Mouse (Mus musculus) embryo, embryonic 11 days (tissue): Measurements from ENCODE around the gene Dusp27.
A peak's percentile ranks its signal among the peaks of the same experiment; 100 is the strongest.
"Not testable (repeated sequence)": the region's sequence is repeated elsewhere in the genome, so short reads cannot be mapped to it uniquely, and the experiment has no call there.

Experiments
- DNase-seq: peaks from one replicate; pipeline ENCODE4 v3.0.0-alpha.2; 2015

The Dusp27 gene

DNA sequence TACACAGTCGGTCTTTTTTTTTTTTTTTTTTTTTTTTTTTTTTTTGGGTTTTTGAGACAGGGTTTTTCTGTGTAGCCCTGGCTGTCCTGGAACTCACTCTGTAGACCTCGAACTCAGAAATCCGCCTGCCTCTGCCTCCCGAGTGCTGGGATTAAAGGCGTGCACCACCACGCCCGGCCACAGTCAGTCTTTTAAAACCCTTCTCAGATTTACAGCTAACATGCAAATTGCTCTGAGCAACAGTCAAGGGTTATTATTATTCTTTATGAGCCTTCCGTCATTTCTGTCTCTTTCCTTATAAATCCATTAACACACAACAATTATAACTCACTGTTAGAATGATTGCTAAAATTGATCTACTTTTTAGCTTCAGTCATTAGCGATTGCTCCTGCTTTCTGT lies 14.1 kb upstream of the Dusp27 start:
- not testable (repeated sequence) for DNase-seq

DNA sequence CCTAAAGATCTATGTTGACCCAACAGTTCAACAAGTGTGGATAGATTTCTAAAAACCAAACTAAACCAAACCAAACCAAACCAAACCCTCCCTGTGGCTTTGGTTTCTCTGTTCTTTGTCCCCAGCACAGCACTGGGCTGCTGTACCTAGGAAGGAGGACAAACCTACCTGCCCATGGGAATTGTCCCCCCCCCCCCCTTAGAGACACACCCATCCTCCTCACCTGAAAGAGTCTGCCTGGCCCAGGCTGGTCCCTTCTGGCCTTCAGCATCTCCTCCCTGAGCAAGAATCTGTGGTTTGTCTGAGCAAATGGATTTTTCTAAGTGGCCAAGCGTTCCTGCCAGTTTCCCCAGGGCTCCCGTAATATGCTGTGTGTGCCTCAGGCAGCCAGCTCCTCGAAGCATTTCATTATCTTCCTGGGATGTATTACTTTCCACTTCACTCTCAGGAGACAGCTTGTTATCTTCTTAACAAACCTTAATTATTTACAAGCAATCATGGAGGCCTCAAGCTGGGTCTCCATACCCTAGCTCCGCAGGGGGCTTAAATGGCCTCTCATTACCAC lies 12.0 kb upstream of the Dusp27 start:
- no peak for DNase-seq

DNA sequence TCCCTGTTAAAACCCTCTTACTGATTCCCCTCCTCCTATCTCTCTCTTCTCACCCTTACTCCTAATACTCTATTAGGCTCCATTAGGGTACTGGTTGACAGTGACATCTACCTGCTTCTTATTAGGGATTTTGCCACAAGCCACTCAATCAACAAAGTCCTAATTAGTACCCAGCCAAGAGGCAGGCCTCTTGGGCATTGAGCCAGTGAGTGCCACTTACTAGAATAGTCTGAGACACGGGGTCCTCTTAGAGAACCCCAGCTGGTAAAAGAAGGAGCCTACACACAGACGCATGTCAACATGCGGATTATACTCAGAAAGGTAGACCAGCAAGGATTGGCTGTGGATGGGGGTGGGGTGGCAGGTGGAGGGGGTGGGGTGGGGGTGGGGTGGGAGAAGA lies 11.4 kb upstream of the Dusp27 start:
- no peak for DNase-seq

DNA sequence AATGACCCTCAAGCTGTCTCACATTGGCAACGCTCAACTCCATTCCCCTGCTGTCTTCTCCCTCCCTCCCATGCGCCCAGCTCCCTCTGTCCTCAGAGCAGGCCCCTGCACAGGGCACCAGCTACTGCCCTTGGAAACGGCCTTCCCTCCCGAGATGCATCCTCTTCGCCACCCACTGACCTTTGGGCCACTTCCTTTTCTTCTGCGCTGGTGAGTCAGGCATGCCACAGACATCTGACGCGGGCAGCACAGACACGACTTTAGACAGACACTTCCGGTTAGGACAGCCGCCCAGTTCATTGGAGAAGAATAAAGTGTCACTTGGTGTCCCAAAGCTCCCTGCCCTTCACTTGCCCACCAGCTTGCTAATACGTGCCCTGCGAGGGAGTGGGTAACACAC lies 10.4 kb upstream of the Dusp27 start:
- DNase-seq: no peak

DNA sequence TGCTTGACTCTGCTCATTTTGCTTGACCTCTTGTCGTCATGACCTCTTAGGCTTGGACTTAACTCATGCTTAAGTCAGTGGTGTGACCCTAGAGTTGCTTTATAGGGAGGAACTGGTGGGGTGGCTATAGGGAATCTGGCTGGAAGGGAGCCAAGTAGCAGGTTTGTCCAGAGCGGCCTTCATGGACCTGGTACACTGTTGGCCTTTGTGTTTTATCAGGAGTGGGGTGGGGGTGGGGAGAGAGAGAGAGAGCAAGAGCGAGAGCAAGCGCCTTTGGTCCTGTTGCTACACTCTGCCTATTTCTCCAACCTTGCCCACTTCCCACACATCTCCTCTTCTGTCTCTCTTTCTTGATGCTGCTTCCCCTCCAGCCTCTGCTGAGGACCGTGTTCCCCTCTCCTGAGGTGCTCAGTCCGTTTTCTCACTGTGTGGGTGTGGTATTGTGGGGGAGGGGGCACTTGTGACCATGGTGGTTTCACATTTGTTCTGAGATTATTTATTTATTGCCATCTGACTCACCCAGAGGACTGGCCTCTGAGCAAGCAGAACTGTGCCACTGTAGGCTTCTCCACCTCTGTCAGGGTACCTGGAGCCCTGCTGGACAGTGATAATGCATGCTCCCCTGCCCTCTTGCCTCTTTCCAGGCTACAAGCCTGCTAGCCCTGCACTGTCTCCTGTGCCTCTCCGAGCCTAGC lies 9.7 kb upstream of the Dusp27 start:
- DNase-seq: no peak

DNA sequence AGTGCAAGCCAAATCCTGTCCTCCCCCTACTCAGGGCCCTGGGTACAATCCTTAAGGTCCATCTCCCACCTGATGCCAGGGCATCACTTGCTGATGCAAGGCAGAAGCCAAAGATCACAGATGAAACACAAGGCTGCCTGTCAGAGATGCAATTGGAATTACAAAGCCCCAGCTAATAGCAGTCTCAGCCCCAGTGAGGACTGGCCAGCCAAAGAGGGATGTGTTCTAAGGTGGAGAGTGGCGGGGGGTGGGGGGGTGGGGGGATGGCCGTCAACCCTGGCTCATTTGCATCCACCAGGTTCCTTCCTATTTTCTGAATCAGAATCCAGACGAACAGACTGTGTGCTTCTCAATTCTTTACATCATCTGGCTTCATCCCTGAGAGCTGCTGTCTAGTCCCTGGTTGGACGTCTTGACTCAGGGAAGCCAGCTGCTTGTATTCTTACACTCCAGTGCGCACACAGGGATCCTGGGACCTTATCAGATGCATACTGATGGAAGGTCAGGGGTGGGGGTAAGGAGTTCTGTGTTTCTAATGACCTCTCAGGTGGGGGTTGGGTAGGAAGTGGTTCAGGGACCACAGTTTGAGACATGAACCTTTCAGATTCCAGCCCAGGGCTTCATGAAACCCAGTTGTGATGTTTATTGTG lies 7.5 kb upstream of the Dusp27 start:
- DNase-seq: no peak

DNA sequence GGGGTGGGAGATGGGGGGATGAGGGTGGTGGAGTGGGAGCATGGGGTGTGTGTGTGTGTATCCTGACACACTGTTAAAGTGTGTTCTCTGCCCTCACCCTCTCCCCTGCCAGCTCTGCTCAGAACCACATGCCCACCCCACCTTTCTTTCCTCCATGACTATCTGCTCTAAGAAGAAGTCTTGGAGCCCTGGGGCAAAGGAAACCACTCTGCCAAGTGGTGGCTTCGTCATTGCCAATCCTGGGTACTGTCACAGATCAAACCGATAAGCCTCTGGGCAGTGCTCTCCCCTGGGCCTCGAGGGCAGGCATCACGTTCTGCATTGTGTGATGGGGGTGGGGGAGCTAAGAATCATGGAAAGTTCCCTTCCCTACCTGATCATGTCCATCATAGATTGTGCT lies 4.6 kb upstream of the Dusp27 start:
- no peak for DNase-seq

DNA sequence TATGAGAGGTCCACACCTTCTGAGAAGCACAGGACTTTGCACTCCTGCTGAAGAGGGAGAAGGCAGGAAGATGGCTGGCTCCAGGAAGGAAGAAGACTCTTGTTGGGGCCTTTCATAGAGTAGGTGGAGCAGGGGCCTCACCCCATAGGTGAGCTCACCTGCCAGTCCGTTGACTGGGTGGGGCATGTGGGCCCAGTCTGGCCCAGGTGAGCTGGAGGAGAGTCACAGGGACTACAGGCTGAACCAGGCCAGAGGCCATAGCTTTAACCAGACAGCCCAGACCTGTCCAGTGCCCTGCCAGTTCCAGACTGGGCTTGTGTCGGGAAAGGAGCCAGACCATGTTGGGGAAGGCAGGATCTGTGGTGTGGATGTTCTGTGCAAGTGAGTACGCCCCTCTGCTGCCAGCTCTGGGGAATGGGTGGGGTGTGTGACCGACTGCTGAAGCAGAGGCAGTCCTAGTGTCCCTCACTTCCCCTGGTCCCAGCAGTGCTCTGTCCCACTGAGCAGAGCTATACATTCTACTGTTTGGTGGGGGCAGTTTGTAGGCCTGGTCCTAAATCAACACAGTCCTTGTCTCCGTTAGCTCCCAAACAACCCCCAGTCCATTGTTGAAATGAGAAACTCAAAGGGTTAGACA lies 2.6 kb upstream of the Dusp27 start, which contains the start of gene Gpa33:
Gene Gpa33 (plus strand): TSS at position 15 of the 637 bp plus-strand sequence.
- no peak for DNase-seq

DNA sequence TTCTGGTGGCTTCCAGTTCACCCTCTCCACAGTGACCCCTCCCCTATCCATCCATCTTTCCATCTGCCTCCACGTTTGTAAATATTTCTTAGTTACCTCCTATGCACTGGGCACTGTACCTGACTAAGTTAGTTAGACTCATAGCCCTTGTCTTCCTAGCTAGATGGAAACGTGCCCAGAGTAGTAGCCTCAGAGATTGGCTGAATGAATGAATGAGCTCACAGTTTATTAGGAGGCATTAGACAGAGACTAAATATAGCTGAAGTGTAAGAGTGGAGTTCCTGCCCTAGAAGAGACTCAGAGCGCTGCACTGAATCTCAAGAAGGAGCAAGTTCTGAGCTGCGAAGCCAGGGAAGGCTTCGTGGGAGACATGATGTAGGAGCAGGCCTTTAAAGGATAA lies 829 bp upstream of the Dusp27 start:
- DNase-seq: no peak

DNA sequence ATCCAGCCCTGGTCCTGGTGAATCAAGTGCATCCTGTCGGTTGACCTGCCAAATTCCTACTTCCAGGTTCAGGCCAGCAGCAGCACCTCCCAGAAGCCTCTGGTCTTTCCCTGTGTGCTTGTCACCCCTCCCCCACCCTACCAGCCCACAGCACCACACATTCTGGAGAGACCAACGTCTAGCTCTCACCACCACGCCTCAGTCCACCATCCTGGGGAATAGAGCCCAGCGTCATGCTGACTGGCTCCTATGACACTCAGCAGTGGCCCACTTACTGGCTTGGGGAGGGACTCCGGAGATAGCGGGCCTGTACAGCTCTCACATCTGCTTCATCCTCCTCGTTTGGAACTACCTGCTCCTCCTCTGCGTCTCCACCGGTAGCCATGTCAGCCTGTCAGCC lies 927 bp downstream of the Dusp27 start:
- DNase-seq: no peak

DNA sequence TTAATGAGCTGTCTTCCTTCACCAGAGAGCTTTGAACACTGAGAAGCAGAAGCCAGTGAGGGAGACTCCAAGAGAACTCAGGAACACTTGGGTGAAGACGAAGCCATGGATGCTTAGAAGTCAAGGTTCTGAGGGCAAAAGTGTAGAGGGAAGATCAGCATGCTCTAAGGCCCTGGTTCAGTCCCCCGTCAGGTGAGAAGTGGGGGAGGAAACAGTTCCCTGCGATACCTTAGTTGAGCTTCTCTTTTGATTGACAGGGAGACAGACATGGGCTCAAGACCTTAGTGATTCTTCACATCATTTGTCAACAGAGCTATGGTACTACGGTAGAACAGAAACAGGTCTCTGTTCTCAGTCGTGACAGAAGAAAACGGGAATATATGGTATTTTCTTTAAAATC lies 1.4 kb downstream of the Dusp27 start:
- DNase-seq: no peak

DNA sequence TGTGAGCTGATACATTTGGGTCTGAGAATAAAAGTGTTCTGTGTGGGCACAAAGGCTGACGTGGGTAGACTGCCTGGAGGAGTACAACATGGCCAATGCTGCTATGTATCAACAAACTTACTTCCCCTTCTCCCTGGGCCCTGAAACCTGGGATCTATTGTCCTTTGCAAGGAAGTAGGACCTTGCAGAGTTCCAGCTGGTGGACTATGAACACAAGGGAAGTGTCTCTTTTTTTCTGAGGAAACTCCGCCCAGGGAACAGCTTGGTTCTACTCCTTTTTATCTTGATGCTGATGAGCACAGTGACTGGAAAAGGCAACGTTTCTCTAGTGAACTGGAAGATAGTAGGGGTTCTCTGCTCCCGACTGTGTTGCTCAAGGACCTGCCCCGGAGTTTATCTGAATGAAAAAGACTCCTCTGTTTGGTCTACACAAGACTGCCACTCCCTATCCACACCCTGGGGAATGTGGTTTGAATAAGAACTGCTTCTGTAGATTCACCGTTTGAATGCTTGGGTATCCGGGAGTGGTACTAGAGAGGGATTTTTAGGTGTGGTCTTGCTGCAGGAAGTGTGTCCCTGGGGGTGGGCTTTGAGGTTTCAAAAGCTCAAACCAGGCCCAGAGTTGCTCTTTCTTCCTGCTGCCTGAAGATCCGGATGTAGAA lies 2.7 kb downstream of the Dusp27 start:
- DNase-seq: no peak

DNA sequence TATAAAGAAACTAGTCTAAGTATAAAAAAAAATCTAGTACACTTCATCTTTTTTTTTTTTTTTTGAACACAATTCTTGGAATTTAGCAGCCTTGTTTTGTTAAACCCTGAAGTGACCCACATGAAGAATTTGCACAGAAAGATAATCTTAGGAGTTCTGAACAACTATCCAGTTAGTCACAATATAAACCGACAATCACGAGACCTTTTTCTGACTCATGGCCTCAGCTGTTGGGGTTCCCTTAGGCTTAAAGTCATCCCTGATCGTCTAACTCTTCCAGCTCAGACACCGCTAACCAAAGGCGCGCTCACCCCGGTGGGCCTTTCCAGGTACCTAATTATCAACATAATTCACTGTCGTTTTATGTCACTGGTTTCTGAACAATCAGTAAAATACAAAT lies 4.0 kb downstream of the Dusp27 start:
- DNase-seq: no peak

DNA sequence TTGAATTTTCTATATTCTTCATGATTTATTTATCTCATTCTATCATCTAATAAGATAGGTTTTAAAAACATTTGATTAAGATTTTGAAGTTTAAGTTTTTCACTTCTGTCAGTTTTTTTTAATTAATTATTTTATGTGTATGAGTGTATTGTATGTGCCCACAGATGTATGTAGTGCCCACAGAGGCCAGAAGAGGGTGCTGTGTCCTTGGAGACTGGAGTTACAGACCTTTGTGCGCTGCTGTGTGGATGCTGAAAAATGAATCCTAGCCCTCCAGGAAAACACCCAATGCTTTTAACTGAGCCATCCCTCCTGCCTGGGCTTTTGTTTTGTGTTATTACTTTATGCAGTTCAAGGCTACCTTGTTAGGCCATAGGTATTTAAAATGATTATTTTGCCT lies 4.7 kb downstream of the Dusp27 start:
- no peak for DNase-seq

DNA sequence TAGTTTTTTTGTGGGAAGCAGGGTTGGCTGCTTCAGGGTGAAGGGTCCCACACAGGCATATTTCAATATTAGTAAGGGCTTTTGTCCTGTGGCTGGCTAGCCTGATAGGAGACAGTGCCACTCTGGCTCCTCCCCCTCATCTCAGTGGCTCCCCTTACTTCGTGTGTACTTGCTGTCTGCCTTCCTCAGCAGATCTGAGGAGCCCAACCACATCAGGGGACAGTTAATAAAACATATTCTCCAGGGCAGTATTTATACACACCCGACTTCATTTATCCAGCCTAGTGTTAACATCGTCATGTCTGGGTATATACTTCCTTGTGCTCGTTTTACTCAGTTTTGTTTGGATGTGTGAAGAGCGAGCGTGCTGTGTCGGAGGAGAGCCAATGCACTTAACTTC lies 5.6 kb downstream of the Dusp27 start:
- no peak for DNase-seq

DNA sequence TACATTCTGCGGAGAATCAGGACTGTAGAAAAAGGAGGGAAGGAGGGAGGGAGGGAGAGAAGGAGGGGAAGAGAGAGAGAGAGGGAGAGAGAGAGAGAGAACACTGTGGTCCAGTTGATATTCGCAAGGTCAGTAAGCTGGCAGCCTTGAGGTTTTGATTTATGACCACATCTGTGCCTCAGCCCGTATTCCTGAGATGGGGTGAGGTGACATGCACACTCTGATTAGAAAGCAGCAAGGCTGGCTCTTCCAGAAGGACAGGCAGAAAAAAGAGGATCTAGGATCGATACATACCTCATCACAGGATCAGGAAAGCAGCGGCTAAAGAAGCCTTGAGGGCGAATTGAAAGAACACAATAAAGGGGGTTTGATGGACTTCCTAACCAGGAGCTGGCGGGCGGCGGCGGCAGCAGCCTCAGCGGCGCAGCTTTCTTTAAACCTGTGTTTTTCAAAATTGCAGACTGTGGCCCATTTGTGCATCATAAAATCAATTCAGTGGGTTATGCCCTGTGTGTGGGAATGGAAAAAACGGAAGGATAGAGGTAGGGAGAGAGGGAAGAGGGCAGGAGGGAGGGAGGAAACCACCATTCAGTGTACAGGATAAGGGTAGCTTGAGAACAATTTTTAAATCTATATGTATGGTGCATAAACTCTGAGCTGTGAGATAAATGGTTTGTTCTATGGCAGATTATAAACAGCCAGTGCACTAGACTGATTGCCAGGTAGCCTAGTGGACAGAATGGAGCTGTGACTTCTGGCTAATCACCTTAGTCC lies 9.7 kb downstream of the Dusp27 start:
- peak; percentile 26 for DNase-seq

DNA sequence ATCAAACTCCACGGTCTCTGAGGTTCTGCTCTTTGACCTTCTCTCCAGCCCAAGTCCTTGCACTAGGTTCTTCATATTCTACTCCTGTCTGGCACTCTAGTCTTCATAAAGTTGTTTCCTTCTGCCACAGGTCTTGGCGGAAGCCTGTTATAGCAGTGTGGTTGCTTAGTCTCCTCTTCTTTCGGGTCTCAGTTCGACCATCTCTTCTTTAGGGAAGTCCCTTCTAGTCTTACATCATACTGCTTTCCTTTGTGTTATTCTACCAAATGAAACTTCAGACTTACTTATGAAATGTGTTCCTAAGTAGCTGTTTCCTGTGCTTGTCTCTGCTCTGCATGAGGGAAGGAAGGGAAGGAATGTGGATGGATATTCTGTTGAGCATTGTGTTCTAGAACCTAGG lies 12.0 kb downstream of the Dusp27 start:
- DNase-seq: no peak

DNA sequence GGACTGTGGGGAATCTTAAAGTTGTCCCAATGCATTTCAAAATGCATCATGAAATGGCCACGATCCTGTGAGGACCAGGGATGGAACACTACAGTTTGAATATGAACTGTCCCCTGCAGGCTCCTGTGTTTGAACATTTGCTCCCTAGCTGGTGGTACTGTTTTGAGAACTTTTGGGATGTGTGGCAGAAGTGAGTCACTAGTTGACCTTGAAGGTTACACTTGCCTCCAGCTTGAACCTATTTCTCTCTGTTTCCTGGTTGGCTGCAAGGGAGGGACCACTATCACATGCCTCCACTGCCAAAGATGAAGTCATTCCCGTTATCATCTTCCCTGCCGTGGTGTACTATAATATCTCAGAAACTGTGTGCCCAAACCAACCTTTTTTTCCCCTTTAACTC lies 12.7 kb downstream of the Dusp27 start:
- no peak for DNase-seq

DNA sequence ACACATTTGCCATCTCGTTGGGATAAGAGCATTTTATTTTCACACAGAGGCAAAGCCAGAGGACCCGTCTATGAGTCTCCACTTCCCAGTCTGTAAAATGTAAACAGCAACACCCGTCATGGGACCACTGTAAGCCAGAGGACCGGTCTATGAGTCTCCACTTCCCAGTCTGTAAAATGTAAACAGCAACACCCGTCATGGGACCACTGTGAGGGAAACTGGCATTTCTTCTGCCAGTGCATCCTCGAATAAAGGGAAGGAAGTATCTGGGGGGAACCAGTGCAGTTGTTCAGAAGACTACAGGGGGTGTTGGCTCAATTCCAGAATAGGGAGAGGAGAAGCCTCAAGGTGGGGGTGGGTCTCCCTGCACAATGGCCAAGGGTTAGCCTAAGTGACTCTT lies 22.3 kb downstream of the Dusp27 start:
- DNase-seq: no peak

DNA sequence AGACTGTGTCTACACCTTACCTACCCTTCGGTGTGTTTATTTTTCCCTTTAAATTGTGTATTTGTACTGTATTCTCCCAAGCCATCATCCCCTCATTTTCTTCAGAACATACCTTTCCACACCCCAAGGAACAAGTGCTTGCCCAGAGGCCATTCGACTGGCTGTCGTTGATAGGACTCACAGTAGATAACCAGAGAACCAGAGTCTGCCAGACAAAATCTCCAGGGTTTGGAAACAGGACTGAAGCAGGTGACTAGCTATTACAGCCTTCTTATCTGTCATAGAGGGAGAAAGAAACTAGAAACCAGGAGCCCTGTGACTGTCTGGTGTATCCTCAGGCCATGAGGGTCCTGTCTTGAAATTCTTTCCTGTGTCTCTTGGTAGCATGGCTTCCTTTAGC lies 22.9 kb downstream of the Dusp27 start:
- no peak for DNase-seq

DNA sequence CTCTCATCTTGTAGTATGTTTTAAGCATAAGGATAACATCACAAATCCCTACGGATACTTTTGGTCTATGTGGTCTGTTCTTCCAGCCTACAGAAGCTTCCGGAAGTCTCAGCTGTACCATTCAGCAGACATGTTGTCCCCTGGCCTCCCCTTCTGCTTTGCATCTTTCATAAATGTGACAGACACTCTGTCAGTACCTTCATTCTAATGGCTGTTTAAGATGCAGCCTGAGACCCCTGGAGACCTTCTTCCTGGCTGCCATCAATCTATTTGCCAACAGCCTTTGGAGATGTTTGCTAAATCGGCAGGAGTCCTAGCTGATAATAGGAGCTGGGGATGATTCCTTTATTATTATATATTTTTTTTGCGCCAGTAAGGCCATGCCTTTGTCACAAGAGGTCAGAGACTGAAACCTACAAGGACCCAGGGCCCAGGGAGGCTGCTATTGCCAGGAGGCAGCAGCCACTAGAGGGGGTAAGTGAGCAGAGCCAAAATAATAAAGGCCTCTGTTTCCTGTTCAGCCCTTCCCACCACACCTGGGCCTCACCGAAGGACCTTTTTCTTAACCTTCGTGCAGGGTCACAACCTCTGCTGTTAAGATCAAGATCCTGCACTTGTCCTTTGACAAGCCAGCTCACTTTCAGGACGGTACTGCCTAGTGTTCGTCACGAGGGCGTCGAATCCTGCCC lies 24.7 kb downstream of the Dusp27 start:
- peak; percentile 66 for DNase-seq

DNA sequence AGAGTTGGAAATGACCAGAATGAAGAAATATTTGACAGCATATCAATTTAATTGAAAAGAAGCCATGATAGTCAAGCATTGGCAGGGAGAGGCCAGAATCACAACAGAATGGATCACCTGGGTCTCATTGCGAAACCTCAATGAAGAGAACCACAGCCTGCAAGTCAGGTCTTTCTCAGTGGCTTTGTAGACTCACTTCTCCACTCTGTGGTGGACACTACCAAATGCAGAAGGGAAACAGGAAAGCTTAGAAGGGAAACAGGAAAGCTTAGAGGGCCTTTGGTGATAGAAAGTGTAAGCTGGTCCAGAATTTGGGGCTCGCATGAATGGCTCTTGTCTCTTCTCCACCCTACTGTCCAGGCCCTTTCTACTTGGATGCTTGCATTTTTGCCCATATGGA lies 29.6 kb downstream of the Dusp27 start:
- DNase-seq: no peak
